Mouse (Mus musculus) forebrain, embryonic 14.5 days (tissue): ENCODE data around the gene Tubb5. TPM values are rescaled to one million over a fixed set of nuclear protein-coding genes. Genes with fewer than 3 reads are reported as not detected.
"Not testable (repeated sequence)": the region's sequence is repeated elsewhere in the genome, so short reads cannot be mapped to it uniquely, and the experiment has no call there.

Experiments
- ATAC-seq: fragments of 200-750 bp; cut with Nextera tagmentation; 2 replicates; pipeline ENCODE4 v1.8.0; 2017; ENCODE audit warnings: mild to moderate bottlenecking, moderate library complexity
- DNase-seq: peaks from one replicate; pipeline ENCODE4 v3.0.0-alpha.2; 2015; ENCODE audit warnings: low spot score
- H3K27ac ChIP-seq: fragments of 300-500 bp; sonication (generic); 2 replicates; pipeline ENCODE4 v1.5.1; 2014; ENCODE audit warnings: low read depth, mild to moderate bottlenecking, control low read depth, low read length, moderate library complexity
- H3K27me3 ChIP-seq: fragments of 300-500 bp; sonication (generic); replicated peaks from 2 replicates; pipeline ENCODE4 v1.6.1; 2014; ENCODE audit warnings: low read length, control low read depth, mixed read lengths; ENCODE audit not compliant: control insufficient read depth, insufficient read depth
- H3K36me3 ChIP-seq: fragments of 300-500 bp; sonication (generic); 2 replicates; pipeline ENCODE4 v1.6.1; 2014; ENCODE audit warnings: low read length, control low read depth; ENCODE audit not compliant: control insufficient read depth, insufficient read depth
- H3K4me1 ChIP-seq: fragments of 300-500 bp; sonication (generic); 2 replicates; pipeline ENCODE4 v1.6.1; 2014; ENCODE audit warnings: antibody characterized with exemption, low read length, control low read depth; ENCODE audit not compliant: control insufficient read depth, insufficient read depth
- H3K4me2 ChIP-seq: fragments of 300-500 bp; sonication (generic); 2 replicates; pipeline ENCODE4 v1.6.1; 2014; ENCODE audit warnings: mild to moderate bottlenecking, control low read depth, low read length
- H3K4me3 ChIP-seq: fragments of 300-500 bp; sonication (generic); 2 replicates; pipeline ENCODE4 v1.5.1; 2014; ENCODE audit warnings: low read depth, low read length, control low read depth
- H3K9ac ChIP-seq: fragments of 300-500 bp; sonication (generic); 2 replicates; pipeline ENCODE4 v1.6.1; 2014; ENCODE audit warnings: mild to moderate bottlenecking, low read length, control low read depth, moderate library complexity
- H3K9me3 ChIP-seq: fragments of 300-500 bp; sonication (generic); replicated peaks from 2 replicates; pipeline ENCODE4 v1.6.1; 2016; ENCODE audit warnings: low read length, control low read depth, mixed read lengths; ENCODE audit not compliant: control insufficient read depth
- WGBS: fragments of 180-500 bp; shearing (Covaris S2); extraction: QIAGEN DNeasy Blood & Tissue Kit; methylation state at CpG from one replicate; pipeline ENCODE4 v1.1.7; 2014; 5-methylcytosine and 5-hydroxymethylcytosine counted together
- polyA plus RNA-seq: library from polyadenylated mRNA; unstranded; fragments of >200 nt; fragmentation: Nextera tagmentation; extraction: Ambion mirVana; gene quantifications from 2 replicates; pipeline ENCODE4 v1.2.1, GENCODE M21; 2014

The Tubb5 gene
- polyA plus RNA-seq, 1 experiment from 2014 or later: 2,004 TPM

DNA sequence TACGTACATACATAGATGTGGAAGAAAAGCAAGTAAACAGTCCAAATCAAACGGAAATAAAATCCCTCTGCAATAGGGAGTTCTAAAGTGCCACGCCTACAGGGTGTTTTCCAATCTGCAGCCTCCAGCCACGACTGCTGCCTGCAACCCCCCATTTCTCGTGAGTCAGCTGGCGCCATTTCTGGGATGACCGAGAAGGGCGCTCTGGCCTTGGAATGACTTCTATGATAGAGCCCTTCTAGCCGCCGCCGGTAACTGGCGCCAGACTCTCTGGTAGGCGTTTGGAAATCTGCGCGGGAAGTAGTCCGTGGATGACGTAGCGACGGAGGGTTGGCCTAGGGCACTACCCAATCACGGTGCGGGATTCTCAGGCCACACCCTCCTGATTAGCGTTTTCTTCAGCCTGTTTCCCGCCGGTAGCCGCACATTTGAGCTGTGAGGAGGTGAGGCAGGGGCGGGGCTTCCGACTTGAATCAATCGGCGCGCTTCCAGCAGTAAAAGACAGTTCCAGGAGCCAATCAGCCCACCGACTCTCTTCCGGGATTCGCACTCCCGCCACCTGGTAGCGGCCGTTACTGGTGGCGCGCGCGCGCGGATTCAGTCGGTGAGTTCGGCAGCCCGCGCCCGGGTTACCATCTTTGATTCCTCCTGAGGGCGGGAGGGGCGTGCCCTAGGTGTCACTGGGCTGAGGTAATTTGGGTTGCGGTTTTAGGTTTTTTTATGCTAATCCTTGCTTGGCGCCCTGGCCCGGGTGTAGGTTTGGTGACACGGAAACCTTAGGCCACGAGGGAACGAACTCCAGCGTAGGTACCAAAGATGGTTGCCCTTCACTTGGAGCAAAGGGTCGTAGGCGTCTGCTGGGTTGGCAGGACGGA lies 3.2 kb upstream of the Tubb5 start, which contains the start of gene Mdc1:
Gene Mdc1 (plus strand): TSS at position 440 of the 875 bp plus-strand sequence.
- H3K4me2 ChIP-seq: peak within 1 kb of the TSS; percentile 61
- H3K4me1 ChIP-seq: peaks cover 7% of the 10 kb centered on the region
- H3K9me3 ChIP-seq: no peaks in the 10 kb centered on the region
- DNase-seq (peak; percentile 100), ATAC-seq (peak; percentile 87)
- H3K9ac ChIP-seq: peak within 1 kb of the TSS; percentile 68
- peak within 1 kb of the TSS; percentile 56; the same call in 1 of the 2 replicates for H3K27ac ChIP-seq
- peaks cover 26% of the 10 kb centered on the region for H3K36me3 ChIP-seq
- no peaks in the 10 kb centered on the region for H3K27me3 ChIP-seq
- H3K4me3 ChIP-seq: peak within 1 kb of the TSS; percentile 54
- under 1% methylated on average over 59 of the region's 59 CpGs for WGBS

DNA sequence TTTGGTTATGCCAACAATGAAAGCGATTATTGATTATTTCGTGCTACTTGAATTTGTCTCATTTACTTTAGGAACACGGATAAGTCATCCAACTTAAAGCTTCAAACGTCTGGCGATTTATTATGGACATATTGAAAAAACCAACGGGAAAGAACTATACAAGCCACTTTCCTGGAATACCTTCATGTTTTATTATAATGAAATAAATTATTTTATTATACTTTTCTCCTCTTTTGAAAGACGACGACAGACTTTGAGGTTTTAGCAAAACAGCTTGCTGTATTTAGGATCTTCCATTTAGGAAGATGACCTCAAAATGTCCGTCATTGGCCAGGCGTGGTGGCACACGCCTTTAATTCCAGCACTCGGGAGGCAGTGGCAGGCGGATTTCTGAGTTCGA lies 2.5 kb upstream of the Tubb5 start:
- no peak for ATAC-seq
- no peak overlapping the region; the same call in 1 of the 2 replicates for H3K9ac ChIP-seq
- 56% methylated on average over 14 of the region's 14 CpGs for WGBS
- peak overlapping the region; percentile 43 for H3K4me2 ChIP-seq
- no peaks in the 10 kb centered on the region for H3K27me3 ChIP-seq
- 0 out of 2 replicates have a peak overlapping the region, but pooled peaks have one; percentile 44 for H3K27ac ChIP-seq
- peaks cover 13% of the 10 kb centered on the region for H3K4me1 ChIP-seq
- H3K36me3 ChIP-seq: peaks cover 26% of the 10 kb centered on the region
- no peak for DNase-seq
- H3K9me3 ChIP-seq: no peaks in the 10 kb centered on the region
- H3K4me3 ChIP-seq: peak overlapping the region; percentile 54

DNA sequence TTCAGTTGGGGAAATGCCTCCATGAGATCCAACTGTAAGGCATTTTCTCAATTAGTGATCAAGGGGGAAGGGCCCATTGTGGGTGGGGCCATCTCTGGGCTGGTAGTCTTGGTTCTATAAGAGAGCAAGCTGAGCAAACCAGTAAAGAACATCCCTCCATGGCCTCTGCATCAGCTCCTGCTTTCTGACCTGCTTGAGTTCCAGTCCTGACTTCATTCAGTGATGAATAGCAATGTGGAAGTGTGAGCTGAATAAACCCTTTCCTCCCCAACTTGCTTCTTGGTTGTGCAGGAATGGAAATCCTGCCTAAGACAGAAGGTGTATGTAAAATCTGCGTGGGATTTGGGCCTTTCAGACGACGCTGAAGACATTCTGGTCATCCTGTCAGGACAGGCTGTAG lies 896 bp upstream of the Tubb5 start:
- DNase-seq, H3K27me3 ChIP-seq, H3K9me3 ChIP-seq, ATAC-seq: not testable (repeated sequence)
- H3K4me1 ChIP-seq: peaks cover 24% of the 10 kb centered on the region
- peak overlapping the region; percentile 77 for H3K4me3 ChIP-seq
- peak overlapping the region; percentile 72 for H3K4me2 ChIP-seq
- WGBS: 53% methylated on average over 3 of the region's 3 CpGs
- peaks cover 28% of the 10 kb centered on the region for H3K36me3 ChIP-seq
- peak overlapping the region; percentile 65 for H3K9ac ChIP-seq
- H3K27ac ChIP-seq: peak overlapping the region; percentile 92

DNA sequence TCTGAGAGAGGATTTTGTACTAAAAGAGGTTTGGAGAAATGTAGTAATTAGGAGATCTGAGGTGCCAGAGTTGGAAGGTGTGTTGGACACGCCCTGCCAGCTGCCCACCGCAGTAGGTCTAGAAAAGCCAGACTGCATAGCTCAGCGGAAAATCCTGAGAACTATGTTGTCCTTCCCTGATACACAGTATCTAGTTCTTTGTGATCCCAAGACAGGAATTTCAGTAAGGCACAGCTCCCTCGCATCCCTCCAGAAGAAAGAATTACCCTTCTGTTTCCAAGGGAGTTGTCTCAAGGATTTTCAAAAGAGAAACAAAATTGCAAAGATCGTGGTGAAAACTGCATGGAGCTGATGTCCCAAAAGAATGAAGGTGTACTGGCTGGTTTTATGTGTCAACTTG lies 464 bp upstream of the Tubb5 start:
- ATAC-seq (0 out of 2 replicates have a peak, but pooled peaks have one; percentile 10), DNase-seq (no peak)
- peak overlapping the region; percentile 65 for H3K9ac ChIP-seq
- no peaks in the 10 kb centered on the region for H3K27me3 ChIP-seq
- 1% methylated on average over 5 of the region's 5 CpGs for WGBS
- peak overlapping the region; percentile 92 for H3K27ac ChIP-seq
- peaks cover 26% of the 10 kb centered on the region for H3K4me1 ChIP-seq
- peaks cover 33% of the 10 kb centered on the region for H3K36me3 ChIP-seq
- peak overlapping the region; percentile 77 for H3K4me3 ChIP-seq
- no peaks in the 10 kb centered on the region for H3K9me3 ChIP-seq
- H3K4me2 ChIP-seq: peak overlapping the region; percentile 72

DNA sequence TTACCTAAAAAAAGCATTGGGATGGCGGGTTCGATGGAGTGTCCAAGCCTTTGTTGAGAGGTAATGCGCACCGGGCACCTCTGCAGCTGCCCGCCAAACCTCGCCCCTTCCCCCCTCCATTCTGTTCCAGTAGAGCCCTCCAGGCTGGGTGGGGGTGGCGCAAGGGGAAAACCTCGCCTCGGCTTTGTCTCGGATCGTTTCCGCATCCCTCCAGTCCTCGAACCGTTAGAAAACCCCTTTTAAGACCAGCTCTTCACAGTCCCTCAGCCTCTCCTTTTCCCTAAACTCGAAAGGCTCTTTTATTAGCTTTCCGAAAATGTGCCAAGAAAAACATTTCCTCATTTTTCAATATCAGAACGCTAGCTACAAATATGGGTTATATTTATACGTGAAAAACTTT lies 619 bp downstream of the Tubb5 start:
- Histone ChIP-seq H3K27me3 (no peaks in the 10 kb centered on the region), H3K36me3 (peaks cover 43% of the 10 kb centered on the region), H3K27ac (peak overlapping the region; percentile 97), H3K9ac (peak overlapping the region; percentile 98), H3K4me1 (peaks cover 28% of the 10 kb centered on the region), H3K4me3 (peak overlapping the region; percentile 77), H3K9me3 (no peaks in the 10 kb centered on the region), H3K4me2 (peak overlapping the region; percentile 89)
- ATAC-seq (peak; percentile 9), DNase-seq (peak; percentile 76)
- under 1% methylated on average over 18 of the region's 18 CpGs for WGBS

DNA sequence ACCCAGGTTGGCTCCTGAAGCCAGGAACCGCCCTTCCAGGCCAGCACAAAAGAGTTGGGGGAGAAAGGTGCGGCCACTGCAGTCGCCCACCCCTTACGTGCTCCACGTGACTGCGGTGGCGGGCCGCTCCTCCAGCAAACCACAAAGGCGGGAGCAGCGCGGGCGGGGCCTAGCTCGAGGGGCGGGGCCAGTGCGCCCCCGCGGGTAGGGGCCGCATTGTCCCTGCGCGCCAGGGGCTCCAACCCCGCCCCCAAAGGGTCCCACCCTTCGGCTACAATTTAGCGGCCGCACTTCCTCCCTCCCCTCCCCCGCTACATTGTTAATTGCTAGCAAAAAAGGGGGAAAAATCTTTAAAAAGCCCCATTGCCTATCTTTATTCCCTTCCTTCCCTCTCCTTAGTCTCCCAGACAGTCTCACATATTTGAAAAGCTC lies 1.1 kb downstream of the Tubb5 start:
- under 1% methylated on average over 24 of the region's 25 CpGs for WGBS

DNA sequence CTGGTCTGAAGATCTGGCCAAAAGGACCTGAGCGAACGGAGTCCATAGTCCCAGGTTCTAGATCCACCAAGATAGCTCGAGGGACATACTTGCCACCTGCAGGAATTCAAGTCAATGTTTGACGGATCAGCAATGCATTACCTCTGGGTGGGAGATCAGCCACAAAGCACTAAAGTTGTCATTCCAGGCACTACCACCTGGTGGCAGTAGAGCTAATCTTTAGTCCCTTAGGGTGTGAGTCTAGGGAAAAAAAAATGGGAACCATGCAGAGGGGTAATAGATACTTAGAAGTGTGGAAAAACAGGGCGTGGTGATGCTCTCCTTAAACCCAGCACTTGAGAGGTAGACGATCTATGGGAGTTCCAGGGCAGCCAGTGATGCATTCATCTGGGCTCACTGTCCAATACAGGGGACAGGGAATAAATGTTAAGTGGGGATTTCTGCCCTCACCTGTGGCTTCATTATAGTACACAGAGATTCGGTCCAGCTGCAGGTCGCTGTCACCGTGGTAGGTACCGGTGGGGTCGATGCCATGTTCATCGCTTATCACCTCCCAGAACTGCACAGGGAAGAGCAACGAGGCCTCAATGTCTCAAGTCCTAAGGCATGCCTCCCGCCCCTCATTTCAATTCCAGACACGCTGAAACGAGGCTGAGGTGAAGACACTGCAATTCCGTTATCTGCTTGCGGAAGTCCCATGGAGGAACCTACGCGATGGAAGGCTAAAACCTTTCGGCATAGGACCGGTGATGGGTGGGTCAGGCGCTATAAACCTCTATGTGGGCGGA lies 1.7 kb downstream of the Tubb5 start:
- Histone ChIP-seq H3K27ac (peak overlapping the region; percentile 97), H3K9me3 (no peaks in the 10 kb centered on the region), H3K4me1 (peaks cover 28% of the 10 kb centered on the region), H3K36me3 (peaks cover 53% of the 10 kb centered on the region), H3K9ac (peak overlapping the region; percentile 98), H3K4me3 (peak overlapping the region; percentile 77), H3K27me3 (no peaks in the 10 kb centered on the region), H3K4me2 (peak overlapping the region; percentile 89)
- ATAC-seq: no peak
- peak; percentile 97 for DNase-seq
- 8% methylated on average over 24 of the region's 24 CpGs for WGBS

More for the DNA sequence above, 1.1 kb downstream of the Tubb5 start:
- ATAC-seq (peak; percentile 52), DNase-seq (peak; percentile 95)
- H3K9ac ChIP-seq: peak overlapping the region; percentile 98
- peak overlapping the region; percentile 77 for H3K4me3 ChIP-seq
- H3K9me3 ChIP-seq: no peaks in the 10 kb centered on the region
- peaks cover 48% of the 10 kb centered on the region for H3K36me3 ChIP-seq
- H3K27me3 ChIP-seq: no peaks in the 10 kb centered on the region
- peak overlapping the region; percentile 97 for H3K27ac ChIP-seq
- peaks cover 28% of the 10 kb centered on the region for H3K4me1 ChIP-seq
- peak overlapping the region; percentile 89 for H3K4me2 ChIP-seq

DNA sequence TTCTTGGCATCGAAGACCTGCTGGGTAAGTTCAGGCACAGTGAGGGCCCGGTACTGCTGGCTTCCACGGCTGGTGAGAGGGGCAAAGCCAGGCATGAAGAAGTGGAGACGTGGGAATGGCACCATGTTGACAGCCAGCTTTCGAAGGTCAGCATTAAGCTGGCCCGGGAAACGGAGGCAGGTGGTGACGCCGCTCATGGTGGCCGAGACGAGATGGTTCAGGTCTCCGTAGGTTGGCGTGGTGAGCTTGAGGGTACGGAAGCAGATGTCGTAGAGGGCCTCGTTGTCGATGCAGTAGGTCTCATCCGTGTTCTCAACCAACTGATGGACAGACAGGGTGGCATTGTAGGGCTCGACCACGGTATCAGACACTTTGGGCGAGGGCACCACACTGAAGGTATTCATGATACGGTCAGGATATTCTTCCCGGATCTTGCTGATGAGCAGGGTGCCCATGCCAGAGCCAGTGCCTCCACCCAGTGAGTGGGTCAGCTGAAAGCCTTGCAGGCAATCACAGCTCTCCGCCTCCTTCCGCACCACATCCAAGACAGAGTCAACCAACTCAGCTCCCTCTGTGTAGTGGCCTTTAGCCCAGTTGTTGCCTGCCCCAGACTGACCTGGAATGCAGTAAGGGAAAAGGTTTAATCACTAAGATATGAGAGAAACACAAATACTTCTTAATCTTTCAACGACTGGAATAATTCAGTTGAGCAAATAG lies 2.5 kb downstream of the Tubb5 start:
- Histone ChIP-seq H3K4me3 (peak overlapping the region; percentile 77), H3K9me3 (no peaks in the 10 kb centered on the region), H3K27me3 (no peaks in the 10 kb centered on the region), H3K36me3 (peaks cover 57% of the 10 kb centered on the region), H3K9ac (peak overlapping the region; percentile 98), H3K27ac (no peak overlapping the region), H3K4me1 (peaks cover 28% of the 10 kb centered on the region), H3K4me2 (peak overlapping the region; percentile 89)
- WGBS: 71% methylated on average over 26 of the region's 26 CpGs
- no peak for DNase-seq
- ATAC-seq: no peak
